Mouse (Mus musculus): ENCODE data around the gene Pgf.

- TF ChIP-seq EP300 (IDR thresholded peaks at IDR 0.05; ENCODE audit: low read depth) = no peak
- TF ChIP-seq CTCF (IDR thresholded peaks at IDR 0.05; ENCODE audit: low read depth) = no peak
Observed at GRCm38 (mm10) chr12:85146355-85146754, 31.2 kb downstream of the Pgf start.

Measured in liver, embryonic 14.5 days (tissue).